Mouse (Mus musculus) layer of hippocampus, postnatal 36 days (tissue): ENCODE data around the gene Ankef1. TPM values are rescaled to one million over a fixed set of nuclear protein-coding genes. Genes with fewer than 3 reads are reported as not detected.

Source experiments
- DNase-seq, 2 experiments: peaks; one replicate each; pipeline ENCODE4 v3.0.0; 2022
- total RNA-seq, 2 experiments: library from RNA; stranded (reverse); gene quantifications; 2 replicates each; pipeline ENCODE4 v1.2.3; 2021

The Ankef1 gene
- total RNA-seq, result 1 to 10 TPM; 1.5 to 1.9 TPM

DNA sequence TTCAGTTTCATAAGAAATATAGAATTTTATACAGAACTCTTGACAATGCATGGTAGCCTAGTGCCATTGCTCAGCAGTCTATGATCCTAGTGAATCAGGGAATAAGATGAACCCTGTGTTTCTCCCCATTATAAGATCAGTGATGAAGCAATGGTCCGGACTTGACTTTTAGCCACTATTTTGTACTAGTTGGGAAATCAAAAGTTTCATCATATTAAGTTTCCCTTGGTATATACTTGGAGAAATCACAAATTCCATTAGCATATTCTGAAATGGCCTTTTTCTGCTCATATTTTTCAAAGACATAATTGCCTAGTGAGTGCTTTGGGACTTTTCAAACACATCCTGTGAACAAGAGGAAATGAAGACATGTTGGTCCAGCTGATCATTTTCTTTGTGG is at the start of gene Ankef1:
TSS of gene Ankef1 (plus strand) at position 260 of the 400 bp plus-strand sequence.
- no peak for DNase-seq

DNA sequence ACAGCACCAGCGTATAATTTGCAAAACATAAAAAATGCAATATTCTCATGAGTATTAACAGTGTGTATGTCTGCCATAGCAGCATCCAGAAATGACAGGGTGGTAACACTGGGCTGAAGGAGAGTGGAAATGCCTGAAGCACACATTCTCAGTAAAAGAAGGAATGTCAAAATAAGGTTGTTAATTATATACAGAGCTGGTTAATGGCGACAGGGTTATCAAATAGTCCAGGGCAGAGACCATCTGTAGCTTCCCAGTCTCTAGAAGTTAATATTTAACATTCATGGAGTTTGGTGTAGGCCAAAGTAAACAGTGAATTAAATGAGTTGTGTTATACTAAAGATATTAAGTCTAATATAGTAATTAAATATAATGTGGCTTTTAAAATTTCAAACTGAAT is 45.2 kb upstream of the Ankef1 start:
- DNase-seq, result no peak

DNA sequence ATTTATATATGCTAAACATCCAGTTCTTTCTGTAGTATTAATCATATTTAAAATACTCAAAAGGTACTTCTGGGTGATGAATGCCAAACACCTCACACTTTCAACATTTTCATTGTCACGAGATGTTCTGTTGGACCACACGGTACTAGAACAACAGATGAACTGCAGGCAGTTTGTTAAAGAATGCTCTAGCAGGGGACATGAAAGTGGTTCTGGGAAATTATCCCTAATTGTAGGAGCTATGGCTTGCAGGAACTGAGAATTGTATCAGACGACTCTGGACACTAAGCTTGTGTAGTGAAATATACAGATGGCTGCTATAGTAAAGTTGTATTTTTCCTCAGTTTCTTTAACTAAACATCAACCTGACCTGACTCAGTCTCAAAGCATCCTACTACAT is 44.8 kb upstream of the Ankef1 start:
- no peak for DNase-seq

DNA sequence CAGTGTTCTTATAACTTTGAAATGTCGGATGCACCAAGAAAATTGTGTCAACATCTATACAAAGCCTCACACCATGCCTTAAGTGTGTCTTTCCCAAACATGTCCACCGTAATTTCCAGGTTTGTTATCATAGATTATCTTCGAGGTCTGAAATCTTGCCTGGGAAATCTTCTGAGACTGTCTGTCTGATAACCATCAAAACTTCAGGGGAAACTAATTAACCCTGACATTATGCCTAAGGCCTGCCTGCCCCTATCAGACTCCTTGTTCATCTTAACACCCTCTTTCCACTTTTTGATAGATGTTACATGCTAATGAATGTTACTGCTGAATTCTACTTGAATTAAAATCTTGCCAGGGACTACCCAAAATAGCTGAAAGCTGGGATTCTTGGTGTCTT is 24.1 kb upstream of the Ankef1 start:
- no peak for DNase-seq

DNA sequence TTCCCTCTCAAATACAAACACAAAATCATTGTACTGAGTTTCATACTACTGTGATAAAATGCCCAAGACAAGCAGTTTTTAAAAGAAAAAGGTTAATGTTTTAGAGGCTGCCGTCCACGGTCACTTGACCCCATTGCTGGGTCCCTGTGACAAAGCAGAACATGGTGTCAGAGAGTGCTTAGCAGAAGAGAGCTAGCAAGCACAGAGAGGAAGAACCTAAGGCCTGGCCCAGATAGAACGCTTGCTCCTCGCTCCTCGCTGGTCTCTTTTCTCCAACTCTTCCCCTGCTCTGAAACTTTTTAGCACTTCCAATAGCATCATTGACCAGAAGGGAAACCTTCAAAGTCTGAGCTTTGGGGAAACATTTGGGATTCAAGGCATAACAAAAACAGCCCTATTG is 19.4 kb upstream of the Ankef1 start:
- DNase-seq, result no peak

DNA sequence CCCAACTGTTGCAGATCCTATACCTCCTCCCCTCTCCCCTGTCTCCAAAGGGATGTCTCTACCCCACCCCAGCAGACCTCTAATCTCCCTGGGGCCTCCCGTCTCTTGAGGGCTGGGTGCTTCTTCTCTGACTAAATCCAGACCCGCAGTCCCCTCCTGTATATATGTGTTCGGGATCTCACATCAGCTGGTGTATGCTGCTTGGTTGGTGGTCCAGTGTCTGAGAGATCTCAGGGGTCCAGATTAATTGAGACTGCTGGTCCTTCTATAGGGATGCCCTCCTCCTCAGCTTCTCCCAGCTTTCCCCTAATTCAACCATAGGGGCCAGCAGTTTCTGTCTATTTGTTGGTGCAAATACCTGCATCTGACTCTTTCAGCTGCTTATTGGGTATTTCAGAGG is 18.7 kb upstream of the Ankef1 start:
- DNase-seq, result no peak

DNA sequence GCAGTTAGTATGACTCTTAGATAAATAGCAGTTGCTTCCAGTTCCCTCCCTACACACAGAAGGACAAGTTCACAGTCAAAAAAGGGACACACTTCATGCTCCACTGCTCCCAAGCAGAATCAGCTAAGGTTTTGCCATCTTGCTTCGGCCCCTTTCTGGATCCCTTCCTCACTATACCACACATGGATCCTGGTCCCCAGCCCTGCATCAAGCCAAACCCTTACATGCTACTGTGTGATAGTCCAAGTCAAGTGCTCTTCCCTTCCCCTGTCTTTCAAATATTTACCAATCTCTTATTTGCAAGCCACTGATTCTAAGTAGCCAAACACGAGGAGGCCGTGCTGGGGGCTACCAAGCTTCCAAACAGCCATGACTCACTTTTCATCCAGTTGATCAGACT is 16.8 kb upstream of the Ankef1 start:
- no peak for DNase-seq

DNA sequence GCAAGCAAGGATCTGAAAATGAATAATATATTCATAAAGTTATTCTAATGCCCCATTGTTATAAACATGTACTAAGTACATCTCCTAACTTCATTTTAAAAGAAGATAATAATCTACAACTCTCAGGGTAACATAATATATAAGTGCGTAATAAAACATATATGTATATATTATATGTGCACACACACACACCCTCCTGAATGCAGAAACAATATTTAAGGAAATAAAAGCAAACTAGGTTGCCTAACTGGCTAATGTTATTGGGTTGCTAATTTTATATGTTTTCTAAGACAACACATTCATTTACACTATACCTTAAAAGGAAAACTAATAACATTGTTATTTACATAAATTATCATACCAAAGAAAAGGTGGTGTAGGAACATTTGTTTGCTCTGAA is 16.3 kb upstream of the Ankef1 start:
- DNase-seq, result no peak

DNA sequence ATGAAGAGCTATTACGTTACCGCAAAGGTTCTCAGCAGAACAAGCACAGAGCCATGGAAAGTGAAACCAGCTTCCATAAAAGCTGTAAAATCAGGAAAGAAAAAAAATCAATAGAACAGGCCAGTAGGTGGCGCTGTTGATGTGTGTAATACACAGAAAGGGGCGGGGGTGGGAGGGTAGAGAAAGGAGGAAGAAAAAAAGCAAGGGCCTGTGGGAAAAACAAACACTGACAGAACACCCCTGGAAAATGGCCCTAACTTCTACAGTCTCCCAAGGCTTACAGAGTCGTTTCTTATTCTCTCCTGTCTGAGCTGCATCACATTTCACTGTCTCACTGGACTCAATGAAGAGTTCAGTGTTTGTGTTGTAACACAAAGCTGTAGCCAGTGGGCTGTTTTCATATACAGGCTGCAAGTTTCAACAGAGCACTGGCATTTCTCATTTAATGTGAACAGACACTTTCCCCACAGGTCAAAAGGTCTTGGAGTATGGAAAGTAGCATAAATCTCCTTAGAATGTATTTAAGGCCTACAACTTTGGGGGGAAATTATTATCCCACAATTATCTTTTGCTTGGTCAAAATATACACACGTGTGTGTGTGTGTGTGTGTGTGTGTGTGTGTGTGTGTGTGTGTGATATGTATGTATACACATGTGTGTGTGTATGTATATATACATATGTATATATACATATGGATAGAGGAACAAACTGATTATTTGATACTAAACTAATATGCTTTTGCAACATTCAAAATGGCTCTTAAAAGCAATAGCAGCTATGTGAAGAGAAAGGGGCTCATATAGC is 15.7 kb upstream of the Ankef1 start:
- peak; percentile 14 to 48 for DNase-seq

DNA sequence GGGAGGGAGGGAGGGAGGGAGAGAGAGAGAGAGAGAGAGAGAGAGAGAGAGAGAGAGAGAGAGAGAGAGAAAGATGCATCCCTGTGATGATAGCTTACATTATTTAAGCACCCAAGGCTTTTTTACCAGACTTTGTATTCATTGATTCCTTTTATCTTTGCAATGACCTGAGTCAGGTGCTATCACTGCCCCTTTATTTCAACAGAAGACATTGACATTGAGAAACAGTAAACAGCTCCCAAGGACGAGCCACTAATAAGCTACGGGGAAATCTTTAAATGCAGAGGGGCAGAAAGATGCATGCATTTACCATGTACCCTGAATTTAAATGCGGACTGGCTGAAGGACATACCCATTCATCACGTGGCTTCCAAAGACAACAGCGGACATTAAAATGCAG is 14.7 kb upstream of the Ankef1 start:
- DNase-seq, result no peak

DNA sequence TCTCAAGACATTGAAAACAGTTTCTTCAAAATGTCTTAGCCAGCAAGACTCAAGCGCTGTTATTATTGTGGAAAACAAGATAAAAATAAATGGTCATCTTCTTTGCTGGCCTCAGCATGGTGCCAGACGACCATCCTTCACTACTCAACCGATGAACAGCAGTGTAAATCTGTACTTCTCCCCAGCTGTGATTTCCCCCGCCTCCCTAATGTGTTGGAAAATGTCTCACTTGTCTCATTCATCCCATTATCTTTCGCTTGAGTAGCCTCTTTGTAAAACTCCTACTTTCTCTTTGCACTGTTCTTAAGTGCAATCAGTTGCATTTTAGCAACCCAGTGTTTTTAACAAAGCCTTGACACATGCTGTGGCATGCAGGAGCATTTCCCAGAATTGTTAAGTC is 9.4 kb downstream of the Ankef1 start:
- no peak for DNase-seq

DNA sequence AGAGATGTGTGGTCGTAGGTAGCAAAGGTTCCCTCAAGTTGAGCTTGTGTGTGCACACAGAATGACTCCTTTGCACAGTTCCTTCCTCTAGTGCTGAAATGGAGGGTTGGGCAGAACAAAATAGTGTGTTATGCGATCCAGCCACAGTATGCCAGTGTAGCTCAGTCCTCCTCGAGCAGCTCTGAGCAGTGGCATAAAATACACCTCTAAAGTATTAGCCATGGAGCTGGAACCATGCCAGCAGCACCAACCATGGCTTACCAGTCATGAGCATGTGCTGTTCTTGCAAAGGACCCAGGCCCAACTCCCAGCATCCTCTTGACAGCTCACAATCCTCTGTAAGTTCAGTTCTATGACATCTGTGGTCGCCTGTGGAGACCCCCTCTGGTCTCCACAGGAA is 10.0 kb downstream of the Ankef1 start:
- no peak for DNase-seq

DNA sequence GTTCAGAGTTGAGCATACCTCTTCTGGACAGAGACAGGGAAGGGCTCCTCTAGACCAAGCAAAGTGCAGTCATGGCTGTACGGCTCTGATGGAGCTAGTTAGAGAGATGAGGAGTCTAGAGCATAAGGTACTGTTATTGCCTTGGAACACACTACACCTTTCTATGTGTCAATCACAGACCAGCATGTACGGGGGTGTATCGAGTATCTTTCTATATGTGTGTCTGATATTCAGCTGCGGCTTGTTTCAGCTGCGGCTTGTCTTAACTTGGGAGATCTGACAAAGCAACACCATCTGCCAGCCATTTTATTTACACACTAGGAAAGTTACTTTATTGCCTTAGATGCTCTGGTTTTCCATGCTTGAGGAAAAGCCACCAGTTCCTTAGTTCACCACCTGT is 11.1 kb downstream of the Ankef1 start:
- DNase-seq, result no peak

DNA sequence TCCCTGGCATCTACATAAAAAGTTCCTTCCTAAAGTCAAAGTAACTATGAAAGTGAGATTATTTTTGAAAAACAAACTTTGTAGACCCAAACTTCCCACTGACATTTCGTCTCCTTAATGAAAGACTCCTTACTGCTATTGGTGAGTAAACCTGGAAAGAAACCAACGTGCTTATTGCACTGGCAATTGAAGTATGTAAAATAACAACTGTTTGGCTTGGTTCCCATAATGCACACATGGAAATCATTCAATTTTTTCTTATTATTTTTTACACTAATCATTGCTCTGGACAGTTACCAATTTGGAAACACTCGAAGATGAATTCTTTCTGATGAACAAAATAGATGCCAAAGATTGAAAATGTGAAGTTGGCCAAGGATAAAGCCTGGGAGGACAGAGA is 12.1 kb downstream of the Ankef1 start:
- no peak for DNase-seq

DNA sequence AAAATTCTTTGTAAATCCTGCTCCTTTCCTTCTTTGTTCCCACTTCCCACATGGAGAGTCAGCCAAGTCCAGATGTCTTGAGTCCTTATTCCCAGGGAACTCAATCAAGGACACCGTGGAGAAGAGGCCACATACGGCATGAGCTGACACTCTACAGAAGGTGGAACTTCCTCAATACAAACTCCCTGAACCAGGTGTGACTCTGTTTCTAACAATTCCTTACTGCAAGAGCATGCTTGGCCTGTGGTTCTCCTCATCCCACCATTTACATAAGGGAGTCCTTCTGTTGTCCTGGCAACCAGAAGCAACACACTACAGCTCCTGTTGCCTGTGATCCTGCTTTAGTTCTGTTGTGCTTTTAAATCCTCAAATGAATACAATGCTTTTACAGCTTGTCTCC is 13.8 kb downstream of the Ankef1 start:
- no peak for DNase-seq

DNA sequence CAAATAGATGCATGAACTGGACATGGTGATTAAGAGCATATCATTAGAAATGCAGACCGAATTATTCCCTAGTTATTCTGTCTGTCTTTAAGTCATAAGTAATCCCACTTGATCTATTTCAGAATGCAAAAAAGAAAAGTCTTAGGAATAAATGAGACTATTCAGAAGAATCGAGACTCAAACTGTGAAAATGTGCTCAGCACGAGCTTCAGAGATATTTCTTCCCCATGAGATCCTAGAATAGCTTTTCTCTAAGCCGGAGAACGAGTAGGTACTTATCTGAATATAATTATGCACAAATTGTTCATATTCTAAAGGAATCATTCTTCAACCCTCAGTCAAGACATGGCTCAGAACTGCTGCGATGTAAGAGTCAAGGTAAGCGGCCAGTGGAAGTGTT is 27.2 kb downstream of the Ankef1 start:
- DNase-seq, result no peak

DNA sequence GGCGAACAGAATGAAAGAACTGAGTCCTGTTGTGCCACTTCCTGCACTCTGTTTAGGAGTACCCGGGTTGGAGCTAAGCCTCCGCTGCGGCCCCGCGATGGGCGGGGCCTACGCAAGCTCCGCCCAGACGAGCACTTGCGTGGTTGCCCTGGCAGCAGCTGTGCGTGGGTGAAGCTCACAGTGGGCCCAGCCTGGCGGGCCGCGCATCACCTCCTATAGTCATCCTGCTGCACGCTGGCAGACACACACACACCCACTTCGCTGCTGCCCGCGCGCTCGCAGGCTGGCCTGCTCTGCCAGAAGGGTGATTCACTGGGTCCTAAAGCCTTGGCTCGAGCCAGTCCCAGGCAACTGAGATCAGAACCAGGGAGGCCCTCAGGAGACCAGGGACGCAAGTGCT is 30.3 kb downstream of the Ankef1 start:
- DNase-seq, result peak; percentile 85 to 88

DNA sequence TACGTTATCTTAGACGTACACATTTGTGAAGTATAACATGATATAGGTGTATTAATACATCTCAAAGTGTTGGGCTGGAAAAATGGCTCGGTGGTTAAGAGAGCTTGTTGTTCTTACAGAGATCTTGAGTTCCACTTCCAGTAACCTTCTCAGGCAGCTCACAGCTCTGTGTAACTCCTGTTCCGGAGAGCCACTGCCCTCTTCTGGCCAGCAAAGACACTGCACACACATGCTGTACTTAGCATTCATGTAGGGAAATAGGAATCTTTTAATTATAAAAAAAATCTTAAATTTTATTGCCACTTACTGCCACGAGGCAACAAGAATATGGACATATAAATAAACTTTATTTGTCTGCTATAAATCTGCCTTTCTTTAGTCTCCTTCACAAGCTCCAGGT is 56.3 kb downstream of the Ankef1 start:
- DNase-seq, result no peak

DNA sequence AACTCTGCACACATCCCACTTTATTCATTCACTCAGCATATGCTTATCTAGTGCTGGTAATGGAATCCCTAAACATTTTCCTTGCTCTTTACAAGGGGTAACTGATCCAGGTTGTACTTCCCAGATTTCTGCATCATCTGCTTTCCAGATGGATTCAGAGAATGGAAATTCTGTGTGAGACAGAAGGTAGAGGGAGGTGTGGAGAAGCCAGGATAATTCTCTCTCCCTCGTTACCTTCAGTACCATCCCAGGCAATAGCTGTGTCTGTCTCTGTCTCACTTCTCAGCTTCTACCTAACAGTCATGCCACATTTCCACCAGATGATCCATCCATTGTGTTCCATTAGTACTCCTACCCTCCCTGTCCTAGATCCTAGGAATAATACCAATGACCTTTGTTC is 60.6 kb downstream of the Ankef1 start:
- no peak for DNase-seq

DNA sequence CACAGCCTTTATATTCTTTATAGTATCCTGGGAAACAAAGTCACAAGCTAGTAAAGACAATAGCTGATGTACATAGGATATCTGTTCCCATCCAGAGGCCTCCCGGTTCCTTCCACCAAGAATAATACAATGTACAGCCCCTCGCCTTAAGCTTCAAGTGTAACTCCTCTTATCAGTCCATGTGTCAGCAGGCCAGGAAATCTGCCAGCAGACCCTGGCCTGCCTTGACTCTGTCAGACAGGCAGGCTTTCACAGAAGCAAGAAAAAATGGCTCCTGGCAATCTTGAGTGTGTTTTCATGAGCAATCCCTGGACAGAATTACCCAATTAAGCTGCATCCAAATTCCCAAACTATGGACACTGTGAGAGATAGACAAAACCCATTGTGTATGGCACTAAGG is 69.1 kb downstream of the Ankef1 start:
- DNase-seq, result no peak

DNA sequence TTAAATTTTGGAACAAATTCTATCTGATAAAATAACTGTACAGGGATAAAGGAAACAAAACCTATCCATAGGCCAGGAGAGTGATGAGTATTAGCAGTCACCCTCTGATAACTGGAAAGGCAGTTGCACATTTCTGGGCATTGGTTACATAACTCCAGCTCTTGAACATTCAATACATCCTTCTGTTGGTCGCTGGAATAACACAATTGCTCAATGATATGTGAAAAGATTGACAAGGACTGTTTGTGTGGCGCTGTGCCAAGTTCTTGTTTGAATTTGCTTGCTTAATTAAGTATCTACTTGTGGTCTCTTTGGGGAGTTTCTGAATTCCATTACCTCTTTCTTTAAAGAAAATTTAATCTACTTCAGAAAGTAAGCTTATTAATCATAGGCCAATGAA is 81.1 kb downstream of the Ankef1 start:
- DNase-seq, result no peak

DNA sequence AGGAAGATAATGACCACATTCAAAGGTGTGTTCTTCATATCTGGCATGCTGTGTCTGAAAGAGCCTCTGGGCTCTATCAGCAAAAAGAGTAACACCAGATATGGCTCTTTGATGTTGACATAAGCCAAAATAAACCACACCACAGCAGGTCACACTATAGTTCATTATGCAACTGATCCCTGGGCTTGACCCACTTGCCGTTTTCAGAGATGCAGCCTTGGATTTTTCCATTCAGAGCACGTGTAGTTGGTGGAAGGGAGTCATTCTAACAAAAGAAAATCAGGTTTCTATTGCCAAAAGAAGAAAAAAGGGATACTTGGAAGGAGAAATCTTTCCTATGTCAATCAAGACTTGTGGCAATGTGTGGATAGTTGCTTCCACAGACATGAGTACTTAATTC is 87.1 kb downstream of the Ankef1 start:
- DNase-seq, result no peak

DNA sequence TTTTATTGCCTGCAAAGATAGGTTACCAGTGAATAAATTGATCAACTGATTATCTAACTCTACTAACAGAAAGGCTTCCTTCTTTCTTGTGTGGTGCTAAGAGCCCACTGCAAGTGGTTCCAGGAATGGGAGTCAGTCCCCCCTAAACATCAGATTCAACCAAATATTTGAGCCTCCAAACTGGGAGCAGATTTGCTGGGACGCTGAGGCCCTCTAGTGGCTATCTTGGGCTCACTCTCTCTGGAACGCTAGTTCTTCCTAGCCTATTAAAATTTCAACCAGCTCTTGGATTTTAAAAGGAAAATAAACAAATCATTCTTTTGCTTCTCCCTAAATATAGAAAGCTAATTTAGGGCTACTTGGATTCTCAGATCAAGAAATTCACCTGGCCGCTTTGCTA is 94.7 kb downstream of the Ankef1 start:
- DNase-seq, result peak; percentile 52 to 64

DNA sequence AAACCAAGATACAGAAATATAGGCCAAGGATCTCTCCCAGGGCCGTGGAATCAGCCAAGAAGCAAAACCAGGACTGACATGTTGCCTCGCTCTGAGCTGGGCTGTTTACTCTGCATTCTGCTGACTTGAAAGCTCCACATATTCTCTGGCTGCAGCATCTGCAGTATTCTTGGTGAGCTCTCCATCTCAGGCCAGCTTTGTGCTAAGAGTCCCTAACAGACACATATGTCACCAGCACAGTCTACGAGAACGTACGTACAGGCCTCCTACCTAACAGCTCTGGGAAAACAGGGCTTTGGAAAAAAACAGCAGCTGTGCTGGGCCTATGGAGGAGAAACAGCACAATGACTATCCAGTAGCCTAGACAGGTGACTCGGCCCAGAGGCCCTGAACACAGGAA is 97.0 kb downstream of the Ankef1 start:
- DNase-seq, result peak; percentile 14 to 18

DNA sequence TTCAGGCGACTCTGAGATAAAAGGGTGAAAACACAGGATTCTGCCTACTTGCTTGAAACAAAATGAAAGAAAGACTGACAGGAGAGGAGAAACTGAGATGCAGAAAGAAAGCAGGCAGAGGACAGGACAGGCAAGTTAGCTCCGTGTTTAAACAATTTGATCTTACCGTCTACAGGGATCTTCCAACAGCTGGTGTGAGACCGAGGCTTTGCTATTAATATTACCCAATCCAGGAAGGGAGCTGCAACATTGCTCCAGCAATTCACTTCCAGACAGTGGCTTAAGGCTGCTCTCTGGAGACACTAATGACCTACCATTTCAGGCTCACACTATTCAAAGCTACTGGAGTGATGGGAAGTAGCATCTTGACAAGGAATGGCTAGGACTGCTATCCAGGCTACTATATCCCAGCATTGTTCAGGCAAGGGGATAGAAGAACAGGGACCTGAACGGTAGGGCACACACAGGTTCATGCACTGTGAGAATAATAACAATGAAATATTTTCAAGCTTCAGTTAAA is 99.0 kb downstream of the Ankef1 start:
- no peak for DNase-seq
